Mouse (Mus musculus) liver, embryonic 12.5 days (tissue): ENCODE data around the gene Krtap5-1. TPM values are rescaled to one million over a fixed set of nuclear protein-coding genes. Genes with fewer than 3 reads are reported as not detected.
"Not testable (repeated sequence)": the region's sequence is repeated elsewhere in the genome, so short reads cannot be mapped to it uniquely, and the experiment has no call there.

ENCODE experiments used
- ATAC-seq: fragments of 200-750 bp; cut with Nextera tagmentation; 2 replicates; pipeline ENCODE4 v1.8.0; 2017; ENCODE audit warnings: moderate number of reproducible peaks, mild to moderate bottlenecking, moderate library complexity
- H3K27ac ChIP-seq: fragments of 300-500 bp; sonication (generic); 2 replicates; pipeline ENCODE4 v1.5.1; 2016; ENCODE audit warnings: mild to moderate bottlenecking
- H3K27me3 ChIP-seq: fragments of 300-500 bp; sonication (generic); replicated peaks from 2 replicates; pipeline ENCODE4 v1.6.1; 2016; ENCODE audit warnings: mild to moderate bottlenecking, moderate library complexity
- H3K36me3 ChIP-seq: fragments of 300-500 bp; sonication (generic); 2 replicates; pipeline ENCODE4 v1.6.1; 2016; ENCODE audit warnings: mild to moderate bottlenecking, moderate library complexity
- H3K4me1 ChIP-seq: fragments of 300-500 bp; sonication (generic); 2 replicates; pipeline ENCODE4 v1.6.1; 2016
- H3K4me2 ChIP-seq: fragments of 300-500 bp; sonication (generic); 2 replicates; pipeline ENCODE4 v1.6.1; 2016; ENCODE audit warnings: mild to moderate bottlenecking, moderate library complexity
- H3K4me3 ChIP-seq: fragments of 300-500 bp; sonication (generic); 2 replicates; pipeline ENCODE4 v1.5.1; 2016; ENCODE audit warnings: mild to moderate bottlenecking, moderate library complexity
- H3K9ac ChIP-seq: fragments of 300-500 bp; sonication (generic); 2 replicates; pipeline ENCODE4 v1.6.1; 2016; ENCODE audit warnings: mild to moderate bottlenecking, moderate library complexity
- H3K9me3 ChIP-seq: fragments of 300-500 bp; sonication (generic); replicated peaks from 2 replicates; pipeline ENCODE4 v1.6.1; 2016; ENCODE audit warnings: mild to moderate bottlenecking, moderate library complexity
- WGBS: fragments of 180-500 bp; shearing (Covaris S2); methylation state at CpG from one replicate; pipeline ENCODE4 v1.1.7; 2016; ENCODE audit not compliant: insufficient replicate concordance; 5-methylcytosine and 5-hydroxymethylcytosine counted together
- polyA plus RNA-seq: library from polyadenylated mRNA; unstranded; fragments of >200 nt; fragmentation: Nextera tagmentation; extraction: Ambion mirVana; gene quantifications from 2 replicates; pipeline ENCODE4 v1.2.1, GENCODE M21; 2016

The Krtap5-1 gene
- polyA plus RNA-seq, 1 experiment from 2014 or later, result not detected

- H3K9ac ChIP-seq, H3K4me2 ChIP-seq, H3K27me3 ChIP-seq, H3K4me1 ChIP-seq, H3K27ac ChIP-seq, H3K9me3 ChIP-seq, H3K36me3 ChIP-seq, H3K4me3 ChIP-seq, ATAC-seq: not testable (repeated sequence)
- 0% methylated on average over 2 of the region's 2 CpGs for WGBS
These were observed 3.1 kb downstream of the Krtap5-1 start for GRCm38 (mm10) chr7:142293851-142294250.

DNA sequence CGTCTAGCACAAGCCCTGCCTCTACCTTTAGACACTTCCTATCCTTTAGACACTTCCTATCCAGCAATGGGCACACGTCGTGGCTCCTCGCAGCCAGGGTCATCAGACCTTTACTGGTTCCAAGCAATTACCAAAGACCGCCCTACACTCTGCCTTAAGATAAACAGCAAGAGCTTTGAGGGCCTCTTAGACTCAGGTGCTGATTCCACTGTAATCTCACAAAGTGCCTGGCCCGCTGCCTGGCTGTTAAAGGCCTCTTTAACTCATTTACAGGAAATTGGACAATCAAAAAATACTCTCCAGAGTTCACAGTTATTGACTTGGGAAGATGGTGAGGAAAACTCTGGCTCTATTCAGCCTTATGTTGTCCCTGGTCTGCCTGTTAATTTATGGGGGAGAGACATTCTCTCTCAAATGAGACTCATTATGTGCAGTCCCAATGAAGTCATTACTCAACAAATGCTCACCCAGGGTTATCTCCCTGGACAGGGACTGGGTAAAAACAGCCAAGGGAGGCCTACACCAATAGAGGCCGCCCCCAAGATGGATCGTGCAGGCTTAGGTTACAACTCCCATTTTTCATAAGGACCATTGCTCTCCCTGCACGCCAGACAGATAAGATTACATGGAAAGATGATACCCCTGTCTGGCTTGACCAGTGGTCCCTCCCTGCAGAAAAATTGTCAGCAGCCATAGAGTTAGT lies 10.9 kb downstream of the Krtap5-1 start:
- not testable (repeated sequence) for H3K4me2 ChIP-seq, ATAC-seq

DNA sequence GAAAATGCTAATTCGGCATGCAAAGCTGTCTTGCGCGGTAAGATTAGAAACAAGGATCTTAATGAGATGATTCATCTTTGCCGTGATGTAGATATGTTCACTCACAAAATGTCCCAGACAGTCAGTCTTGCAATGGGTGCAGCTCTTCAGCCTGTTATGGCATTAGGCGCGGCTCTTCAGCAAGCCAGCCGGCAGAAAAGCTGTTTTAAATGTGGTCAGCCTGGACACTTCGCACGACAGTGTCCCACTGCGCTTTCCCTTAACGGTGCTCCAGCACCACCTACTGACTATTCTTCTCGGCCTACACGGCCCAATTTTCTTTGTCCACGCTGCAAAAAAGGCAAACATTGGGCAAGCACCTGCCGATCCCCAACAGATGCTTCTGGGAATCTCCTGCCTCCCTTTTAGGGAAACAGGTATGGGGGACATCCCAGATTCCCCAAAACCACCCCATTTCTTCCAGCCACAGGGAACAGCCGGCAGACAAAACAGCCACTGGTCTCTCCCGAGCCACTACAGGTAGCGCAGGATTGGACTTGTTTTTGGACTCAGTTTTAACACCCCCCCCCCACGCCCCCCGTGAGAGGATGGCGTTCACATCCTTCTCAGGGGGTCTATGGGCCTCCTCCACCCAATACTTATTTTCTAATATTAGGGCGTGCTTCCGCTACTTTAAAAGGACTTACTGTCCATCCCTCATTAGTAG lies 11.6 kb downstream of the Krtap5-1 start:
- Histone ChIP-seq H3K4me1 (peaks cover 12% of the 10 kb centered on the region), H3K4me2 (peak overlapping the region; percentile 85), H3K27me3 (peaks cover 53% of the 10 kb centered on the region), H3K9me3 (no peaks in the 10 kb centered on the region), H3K4me3 (peak overlapping the region; percentile 61; the same call in 1 of the 2 replicates), H3K9ac (peak overlapping the region; percentile 61; the same call in 1 of the 2 replicates), H3K36me3 (no peaks in the 10 kb centered on the region), H3K27ac (no peak overlapping the region)
- 0 out of 2 replicates have a peak, but pooled peaks have one; percentile 35 for ATAC-seq
- WGBS, result 24% methylated on average over 23 of the region's 23 CpGs

More for the DNA sequence above, 10.9 kb downstream of the Krtap5-1 start:
- H3K27ac ChIP-seq, H3K36me3 ChIP-seq, H3K9me3 ChIP-seq, H3K4me3 ChIP-seq, H3K9ac ChIP-seq: not testable (repeated sequence)
- 47% methylated on average over 9 of the region's 9 CpGs for WGBS
- H3K4me1 ChIP-seq, result peaks cover 12% of the 10 kb centered on the region
- H3K27me3 ChIP-seq, result peaks cover 52% of the 10 kb centered on the region

GRCm38 (mm10) chr7:142284615-142285080 lies 12.3 kb downstream of the Krtap5-1 start:
- WGBS, result under 1% methylated on average over 19 of the region's 19 CpGs
- peak overlapping the region; percentile 55 for H3K27ac ChIP-seq
- no peak for ATAC-seq

DNA sequence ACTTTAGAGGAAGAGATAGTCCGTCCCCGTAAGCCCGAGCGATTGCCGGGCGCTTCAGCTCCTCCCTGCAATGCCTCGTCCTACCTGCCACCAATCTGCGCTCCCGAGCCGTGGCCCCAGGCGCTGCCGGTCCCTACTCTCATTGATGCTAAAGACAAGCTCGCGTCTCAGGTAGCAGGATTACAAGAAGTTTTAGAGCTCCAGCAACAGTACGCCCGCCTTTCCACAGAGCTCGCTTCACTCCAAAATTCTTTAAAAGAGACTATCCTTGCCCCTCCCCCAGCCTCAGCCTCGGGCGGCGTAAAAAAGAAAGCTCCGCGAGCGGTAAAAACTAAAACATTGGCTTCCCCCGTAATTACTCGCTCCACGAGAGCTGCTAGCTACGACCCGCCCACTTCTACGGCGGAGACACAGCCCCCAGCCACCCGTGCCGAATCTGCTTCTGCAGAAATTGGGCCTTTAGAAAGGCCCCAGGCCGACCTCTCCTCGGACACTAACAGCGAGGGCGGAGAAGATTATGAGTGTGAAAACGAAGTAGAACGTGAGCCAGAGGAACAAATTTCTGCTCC lies 12.8 kb downstream of the Krtap5-1 start:
- WGBS, result under 1% methylated on average over 38 of the region's 38 CpGs
- H3K9me3 ChIP-seq, result no peaks in the 10 kb centered on the region
- H3K4me3 ChIP-seq, result peak overlapping the region; percentile 61
- H3K27me3 ChIP-seq, result peaks cover 63% of the 10 kb centered on the region
- ATAC-seq, result no peak
- peak overlapping the region; percentile 85 for H3K4me2 ChIP-seq
- H3K4me1 ChIP-seq, result peaks cover 12% of the 10 kb centered on the region
- peak overlapping the region; percentile 61 for H3K9ac ChIP-seq
- H3K36me3 ChIP-seq, result no peaks in the 10 kb centered on the region
- peak overlapping the region; percentile 55 for H3K27ac ChIP-seq

More at GRCm38 (mm10) chr7:142284615-142285080, 12.3 kb downstream of the Krtap5-1 start:
- H3K9me3 ChIP-seq, result no peaks in the 10 kb centered on the region
- H3K4me1 ChIP-seq, result peaks cover 12% of the 10 kb centered on the region
- H3K9ac ChIP-seq, result peak overlapping the region; percentile 61
- peak overlapping the region; percentile 61 for H3K4me3 ChIP-seq
- no peaks in the 10 kb centered on the region for H3K36me3 ChIP-seq
- H3K27me3 ChIP-seq, result peaks cover 60% of the 10 kb centered on the region
- H3K4me2 ChIP-seq, result peak overlapping the region; percentile 85

- H3K9me3 ChIP-seq, H3K9ac ChIP-seq, H3K4me3 ChIP-seq, H3K4me2 ChIP-seq, ATAC-seq, H3K27ac ChIP-seq, H3K36me3 ChIP-seq: not testable (repeated sequence)
- Histone ChIP-seq H3K4me1 (peaks cover 12% of the 10 kb centered on the region), H3K27me3 (peaks cover 63% of the 10 kb centered on the region)
- 27% methylated on average over 2 of the region's 2 CpGs for WGBS
These were observed 14.1 kb downstream of the Krtap5-1 start for GRCm38 (mm10) chr7:142282847-142283246.

DNA sequence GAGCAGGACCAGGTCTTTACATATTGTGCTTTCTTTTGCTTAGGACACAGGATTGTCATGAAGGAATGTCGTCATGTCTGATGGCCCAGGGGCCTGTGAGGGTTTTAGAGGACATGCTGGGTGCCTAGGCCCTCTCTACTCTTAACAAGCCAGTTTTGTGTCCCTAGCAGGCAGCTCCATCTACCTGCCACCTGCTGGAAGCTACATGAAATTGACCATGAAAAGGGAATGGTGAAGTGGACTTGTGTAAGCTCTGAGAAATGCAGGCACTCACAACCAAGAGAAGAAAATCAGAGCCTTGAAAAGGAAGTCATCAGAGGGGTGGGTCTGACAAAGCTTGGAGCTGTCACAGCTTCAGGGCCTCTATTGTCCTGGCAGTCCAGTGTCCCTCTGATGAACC lies 17.6 kb downstream of the Krtap5-1 start:
- H3K4me1 ChIP-seq, ATAC-seq, H3K36me3 ChIP-seq, H3K4me2 ChIP-seq, H3K27ac ChIP-seq, H3K9ac ChIP-seq, H3K4me3 ChIP-seq, H3K9me3 ChIP-seq: not testable (repeated sequence)
- WGBS, result 57% methylated on average over 1 of the region's 1 CpGs
- peaks cover 40% of the 10 kb centered on the region for H3K27me3 ChIP-seq

DNA sequence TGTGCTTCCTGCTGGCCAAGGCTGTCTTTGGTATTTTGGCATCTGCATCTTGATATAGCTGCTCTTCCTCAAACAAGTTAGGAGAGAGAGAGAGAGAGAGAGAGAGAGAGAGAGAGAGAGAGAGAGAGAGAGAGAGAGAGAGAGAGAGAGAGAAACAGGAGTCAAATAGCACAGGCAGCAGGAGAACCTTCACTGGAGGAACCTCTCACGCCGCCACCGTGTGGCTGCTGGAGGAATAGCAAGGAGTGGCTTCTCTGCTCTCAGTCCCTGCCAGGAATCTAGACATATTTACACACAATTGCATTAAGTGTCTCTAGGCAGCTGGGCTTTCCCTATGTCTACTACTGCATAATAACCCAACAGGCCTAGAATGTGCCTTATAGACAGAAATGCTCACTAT lies 18.7 kb downstream of the Krtap5-1 start:
- not testable (repeated sequence) for H3K9me3 ChIP-seq, H3K36me3 ChIP-seq, H3K4me3 ChIP-seq, H3K9ac ChIP-seq, H3K27ac ChIP-seq, ATAC-seq, H3K4me1 ChIP-seq, H3K4me2 ChIP-seq
- peaks cover 29% of the 10 kb centered on the region for H3K27me3 ChIP-seq
- 2% methylated on average over 3 of the region's 3 CpGs for WGBS

DNA sequence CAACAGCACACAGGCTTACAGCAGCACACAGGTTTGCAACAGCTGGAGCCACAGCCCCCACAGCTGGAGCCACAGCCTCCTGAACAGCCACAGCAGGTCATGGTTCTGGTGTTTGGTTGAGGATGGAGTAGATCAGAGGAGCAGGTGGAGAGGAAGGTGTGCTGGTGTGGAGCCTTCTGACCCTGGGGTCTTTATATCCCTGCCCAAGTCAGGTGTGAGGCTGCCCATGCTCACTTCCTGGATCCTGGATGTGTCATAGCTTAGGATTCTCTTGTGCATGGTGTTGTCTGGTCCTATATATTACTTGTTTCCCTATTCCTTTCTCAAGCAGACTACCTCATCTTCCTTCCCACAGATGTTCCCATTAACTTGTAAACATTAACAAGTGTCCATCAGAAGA lies 22.7 kb downstream of the Krtap5-1 start, which contains the start of gene Gm4559:
Gene Gm4559, minus strand, starts transcription at position 101 of the 400 bp plus-strand sequence.
- not testable (repeated sequence) for H3K4me3 ChIP-seq, H3K27ac ChIP-seq, H3K4me1 ChIP-seq, H3K36me3 ChIP-seq, H3K9me3 ChIP-seq, H3K4me2 ChIP-seq, H3K9ac ChIP-seq, ATAC-seq, H3K27me3 ChIP-seq

GRCm38 (mm10) chr7:142258254-142258653 lies 38.7 kb downstream of the Krtap5-1 start, which contains the start of gene Gm2431:
Gene Gm2431, minus strand, starts transcription at chr7:142258354.
- not testable (repeated sequence) for H3K4me1 ChIP-seq, ATAC-seq, H3K36me3 ChIP-seq, H3K4me2 ChIP-seq, H3K9ac ChIP-seq, H3K9me3 ChIP-seq, H3K4me3 ChIP-seq, H3K27ac ChIP-seq, H3K27me3 ChIP-seq
- 25% methylated on average over 1 of the region's 1 CpGs for WGBS

GRCm38 (mm10) chr7:142255517-142255916 lies 41.4 kb downstream of the Krtap5-1 start:
- H3K9me3 ChIP-seq, result no peaks in the 10 kb centered on the region
- ATAC-seq, result no peak
- peaks cover 13% of the 10 kb centered on the region for H3K27me3 ChIP-seq
- H3K36me3 ChIP-seq, result no peaks in the 10 kb centered on the region
- no peak overlapping the region for H3K9ac ChIP-seq
- no peak overlapping the region for H3K4me2 ChIP-seq
- WGBS, result 4% methylated on average over 2 of the region's 2 CpGs
- H3K4me3 ChIP-seq, result no peak overlapping the region
- H3K27ac ChIP-seq, result no peak overlapping the region
- H3K4me1 ChIP-seq, result no peaks in the 10 kb centered on the region

DNA sequence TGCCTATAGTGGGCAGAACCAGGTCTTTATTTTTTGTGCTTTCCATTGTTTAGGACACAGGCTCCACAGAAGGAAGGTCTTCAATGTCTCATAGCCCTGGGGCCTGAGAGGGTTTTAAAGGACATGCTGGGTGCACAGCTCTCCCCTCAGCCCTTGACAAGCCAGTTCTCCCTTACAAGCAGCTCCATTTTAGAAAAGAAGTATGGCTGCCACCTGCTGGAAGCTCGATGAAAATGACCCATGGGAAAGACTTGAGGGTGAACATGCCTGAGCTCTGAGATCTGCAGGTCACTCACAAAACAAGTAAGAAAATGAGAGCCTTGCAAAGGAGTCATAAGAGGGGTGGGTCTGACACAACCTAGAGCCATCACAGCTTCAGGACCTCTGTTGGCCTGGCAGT lies 47.1 kb downstream of the Krtap5-1 start:
- no peak for ATAC-seq
- peaks cover 10% of the 10 kb centered on the region for H3K27me3 ChIP-seq
- no peaks in the 10 kb centered on the region for H3K36me3 ChIP-seq
- no peak overlapping the region for H3K4me3 ChIP-seq
- no peak overlapping the region for H3K4me2 ChIP-seq
- no peak overlapping the region for H3K27ac ChIP-seq
- no peaks in the 10 kb centered on the region for H3K4me1 ChIP-seq
- 0% methylated on average over 1 of the region's 1 CpGs for WGBS
- no peak overlapping the region for H3K9ac ChIP-seq
- no peaks in the 10 kb centered on the region for H3K9me3 ChIP-seq
